In the genomic region with DNA sequence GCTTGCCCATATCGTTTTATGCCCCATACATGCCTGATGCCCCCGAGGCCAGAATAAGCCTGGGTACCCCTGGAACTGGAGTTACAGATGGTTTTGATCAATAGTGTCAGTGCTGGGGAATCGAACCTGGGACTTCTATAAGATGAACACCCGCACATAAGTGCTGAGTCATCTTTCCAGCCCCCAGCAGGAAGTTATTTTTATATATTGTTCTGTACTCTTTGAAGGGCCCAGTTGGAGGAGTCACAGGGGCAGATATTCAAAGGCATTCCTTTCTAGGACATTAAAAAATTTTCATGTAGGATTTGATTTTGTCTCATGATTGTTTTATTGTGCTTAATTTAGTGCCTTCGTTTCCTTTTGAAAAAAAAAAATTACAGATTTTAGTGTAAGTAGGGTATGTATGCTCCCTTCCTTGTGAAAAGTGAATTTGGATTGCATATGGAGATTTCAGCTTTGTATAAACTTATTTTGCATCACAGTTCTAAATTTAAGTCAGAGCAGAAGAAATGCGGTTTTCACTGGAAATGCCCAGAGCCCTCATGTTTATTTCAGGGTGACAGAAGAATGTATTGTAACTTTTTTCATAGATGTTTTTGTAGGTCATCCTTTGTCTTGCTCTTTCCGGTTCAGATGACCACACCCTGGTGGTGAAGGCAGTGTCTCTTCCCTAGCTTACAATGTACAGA, we compare ENCODE assay signal across 27 mouse cellular contexts.
"Had no signal": no experiment of that assay in that cellular context is flagged by ENCODE, and none has a peak within 500 bp of the region (broad histone marks: within the 10 kb centered on the region; RNA-seq: fewer than 3 reads in every experiment).

No protein-coding gene starts in this region.

- H3K27me3 ChIP-seq: kidney, embryonic 15.5 days; limb, embryonic 12.5 days; limb, embryonic 15.5 days; neural tube, embryonic 12.5 days; neural tube, embryonic 15.5 days had no signal

- H3K9ac ChIP-seq: kidney, embryonic 15.5 days; limb, embryonic 12.5 days; limb, embryonic 15.5 days; liver, embryonic 14.5 days; liver, postnatal 0 days; lung, embryonic 14.5 days; neural tube, embryonic 12.5 days; neural tube, embryonic 15.5 days had no signal

- H3K27ac ChIP-seq: kidney, embryonic 15.5 days; layer of hippocampus, adult 2 months; limb, embryonic 12.5 days; limb, embryonic 15.5 days; liver, embryonic 14.5 days; midbrain, embryonic 10.5 days; neural tube, embryonic 12.5 days; neural tube, embryonic 15.5 days; stomach, postnatal 0 days had no signal

- H3K4me3 ChIP-seq: kidney, embryonic 15.5 days; layer of hippocampus, adult 2 months; limb, embryonic 12.5 days; limb, embryonic 15.5 days; megakaryocyte, embryonic 14.5 days; midbrain, embryonic 10.5 days; neural tube, embryonic 12.5 days; neural tube, embryonic 15.5 days had no signal

- H3K9me3 ChIP-seq: kidney, embryonic 15.5 days; limb, embryonic 12.5 days; limb, embryonic 15.5 days; megakaryocyte, embryonic 14.5 days; midbrain, embryonic 10.5 days; neural tube, embryonic 12.5 days; neural tube, embryonic 15.5 days had no signal

- DNase-seq: kidney, adult 8-10 months; kidney, postnatal 14 days; kidney, postnatal 4 days; layer of hippocampus, postnatal 36 days; left cerebral cortex, postnatal 4 days; liver, postnatal 0 days; lung, embryonic 14.5 days; lung, postnatal 36 days; midbrain, embryonic 14.5 days; right cerebral cortex, adult 18-20 months; right cerebral cortex, postnatal 14 days; right cerebral cortex, postnatal 4 days; thymus, adult 2 months; thymus, postnatal 25 days had no signal

- ATAC-seq: intestine, postnatal 0 days; liver, postnatal 0 days; lung, postnatal 0 days had no signal

- H3K4me2 ChIP-seq: kidney, embryonic 15.5 days; limb, embryonic 12.5 days; limb, embryonic 15.5 days; liver, embryonic 11.5 days; lung, embryonic 14.5 days; neural tube, embryonic 12.5 days; neural tube, embryonic 15.5 days had no signal

- H3K36me3 ChIP-seq: midbrain, embryonic 10.5 days; neural tube, embryonic 12.5 days had no signal

- H3K4me1 ChIP-seq: kidney, embryonic 15.5 days; limb, embryonic 12.5 days; limb, embryonic 15.5 days; midbrain, embryonic 10.5 days; neural tube, embryonic 12.5 days; neural tube, embryonic 15.5 days had no signal
